23 mouse cellular contexts compared by ENCODE assay signal in genomic region chr8:76539638-76540037, GRCm38 (mm10).
"Had no signal": no experiment of that assay in that cellular context is flagged by ENCODE, and none has a peak within 500 bp of the region (broad histone marks: within the 10 kb centered on the region; RNA-seq: fewer than 3 reads in every experiment).

No protein-coding gene starts in this region.

- ATAC-seq: hindbrain, postnatal 0 days; intestine, embryonic 16.5 days; liver, embryonic 12.5 days had no signal

- H3K4me3 ChIP-seq: gastrocnemius, adult 2 months; heart, adult 2 months; heart, embryonic 13.5 days; heart, embryonic 15.5 days; hindbrain, embryonic 13.5 days; hindbrain, embryonic 15.5 days; kidney, embryonic 15.5 days; limb, embryonic 13.5 days; limb, embryonic 15.5 days; liver, embryonic 12.5 days had no signal

- DNase-seq: gastrocnemius, adult 2 months; gastrocnemius, postnatal 10 days; gastrocnemius, postnatal 25 days; heart, adult 2 months; heart, postnatal 14 days; heart, postnatal 36 days; kidney, adult 11 months; kidney, adult 2 months; kidney, adult 9 months; kidney, postnatal 14 days; kidney, postnatal 36 days had no signal

- H3K27ac ChIP-seq: heart, adult 2 months; heart, embryonic 13.5 days; heart, embryonic 15.5 days; hindbrain, embryonic 13.5 days; hindbrain, embryonic 15.5 days; hindbrain, postnatal 0 days; kidney, embryonic 15.5 days; kidney, postnatal 0 days; limb, embryonic 13.5 days; limb, embryonic 15.5 days; liver, embryonic 12.5 days; liver, embryonic 14.5 days had no signal
